Mouse (Mus musculus): ENCODE measurements at regions not wholly inside any gene's neighbourhood (a gene's known extent, or its start where the extent isn't known, plus 50 kb on each side); places are given as distances from the start of the nearest gene placed in this dataset.

- TF ChIP-seq CTCF (conservative IDR thresholded peaks at IDR 0.05 in 1 of 2, IDR thresholded peaks at IDR 0.05 in 1 of 2; ENCODE audit: low read depth in 2 of 2, low read length in 2 of 2) (no peak), MAX (IDR thresholded peaks at IDR 0.05; ENCODE audit: low read length) (no peak), ETS1 (conservative IDR thresholded peaks at IDR 0.05; ENCODE audit: low read depth, low read length) (no peak), ZMIZ1 (IDR thresholded peaks at IDR 0.05; ENCODE audit: low read depth, low read length) (no peak), USF2 (conservative IDR thresholded peaks at IDR 0.05; ENCODE audit: low read depth, low read length) (no peak), MAZ (IDR thresholded peaks at IDR 0.05; ENCODE audit: low read depth, low read length) (no peak), JUN (IDR thresholded peaks at IDR 0.05; ENCODE audit: insufficient read depth, low read depth, low read length) (no peak), RAD21 (IDR thresholded peaks at IDR 0.05; ENCODE audit: low read depth, low read length) (no peak), TCF12 (IDR thresholded peaks at IDR 0.05; ENCODE audit: low read depth, low read length) (no peak), ELF1 (IDR thresholded peaks at IDR 0.05; ENCODE audit: low read depth, low read length) (no peak), EP300 (IDR thresholded peaks at IDR 0.05; ENCODE audit: low read length) (no peak)
- H3K27ac ChIP-seq (ENCODE audit: insufficient read depth, low read depth), result no peak overlapping the region
- in situ Hi-C loops (cut with MboI; ENCODE audit: low pct_ligation_motif_present, low pct_unique_long_range_greater_than_20kb, low sequenced_read_pairs), result no loop called here
- no peak for DNase-seq (ENCODE audit: extremely low read depth)
- H3K9ac ChIP-seq (ENCODE audit: insufficient read depth, low read depth), result no peak overlapping the region
- no peak overlapping the region for H3K4me3 ChIP-seq (replicated peaks in 1 of 3; ENCODE audit: low read depth in 2 of 3, low read length in 2 of 3, poor library complexity in 1 of 3)
- H3K4me2 ChIP-seq (ENCODE audit: insufficient read depth, low read depth, poor library complexity, severe bottlenecking), result no peak overlapping the region
- H3K9me3 ChIP-seq (replicated peaks; ENCODE audit: low read length), result no peaks in the 10 kb centered on the region
- dilution Hi-C loops (cut with MboI; ENCODE audit: extremely low pct_ligation_motif_present, extremely low pct_unique_long_range_greater_than_20kb, low sequenced_read_pairs), result no loop called here
- H3K79me2 ChIP-seq (replicated peaks; ENCODE audit: control insufficient read depth, extremely low read depth, insufficient read depth, poor library complexity, severe bottlenecking), result no peaks in the 10 kb centered on the region
- no peaks in the 10 kb centered on the region for H3K4me1 ChIP-seq (ENCODE audit: control insufficient read depth in 1 of 2, insufficient read depth in 2 of 2)
- peaks cover 92% of the 10 kb centered on the region for H3K27me3 ChIP-seq (replicated peaks)
- no peaks in the 10 kb centered on the region for H3K36me3 ChIP-seq (replicated peaks in 1 of 2; ENCODE audit: control insufficient read depth in 1 of 2, insufficient read depth in 1 of 2, low read length in 1 of 2)
These were observed 62.4 kb upstream of the Ret start for GRCm38 (mm10) chr6:118259881-118260280.

GRCm38 (mm10) chr6:118254871-118255270, 57.4 kb upstream of the Ret start:
- Histone ChIP-seq H3K27me3 (replicated peaks) (peaks cover 94% of the 10 kb centered on the region), H3K4me3 (replicated peaks in 1 of 3; ENCODE audit: low read depth in 2 of 3, low read length in 2 of 3, poor library complexity in 1 of 3) (no peak overlapping the region), H3K9ac (ENCODE audit: insufficient read depth, low read depth) (no peak overlapping the region), H3K4me2 (ENCODE audit: insufficient read depth, low read depth, poor library complexity, severe bottlenecking) (no peak overlapping the region), H3K27ac (ENCODE audit: insufficient read depth, low read depth) (no peak overlapping the region), H3K4me1 (ENCODE audit: control insufficient read depth in 1 of 2, insufficient read depth in 2 of 2) (no peaks in the 10 kb centered on the region), H3K79me2 (replicated peaks; ENCODE audit: control insufficient read depth, extremely low read depth, insufficient read depth, poor library complexity, severe bottlenecking) (no peaks in the 10 kb centered on the region), H3K36me3 (replicated peaks in 1 of 2; ENCODE audit: control insufficient read depth in 1 of 2, insufficient read depth in 1 of 2, low read length in 1 of 2) (no peaks in the 10 kb centered on the region), H3K9me3 (replicated peaks; ENCODE audit: low read length) (no peaks in the 10 kb centered on the region)
- in situ Hi-C loops (cut with MboI; ENCODE audit: low pct_ligation_motif_present, low pct_unique_long_range_greater_than_20kb, low sequenced_read_pairs), result no loop called here
- dilution Hi-C loops (cut with MboI; ENCODE audit: extremely low pct_ligation_motif_present, extremely low pct_unique_long_range_greater_than_20kb, low sequenced_read_pairs), result no loop called here
- TF ChIP-seq ZNF384 (IDR thresholded peaks at IDR 0.05; ENCODE audit: low read depth, low read length) (no peak), UBTF (IDR thresholded peaks at IDR 0.05; ENCODE audit: low read depth, low read length) (no peak), MYC (IDR thresholded peaks at IDR 0.05; ENCODE audit: low read depth, low read length) (no peak), ZC3H11A (IDR thresholded peaks at IDR 0.05; ENCODE audit: low read depth, low read length) (no peak), ETS1 (conservative IDR thresholded peaks at IDR 0.05; ENCODE audit: low read depth, low read length) (no peak), MEF2A (IDR thresholded peaks at IDR 0.05; ENCODE audit: borderline replicate concordance, low read depth, low read length) (no peak), JUND (conservative IDR thresholded peaks at IDR 0.05; ENCODE audit: low read depth, low read length) (no peak), IRF4 (IDR thresholded peaks at IDR 0.05; ENCODE audit: low read depth, low read length) (no peak)
- no peak for DNase-seq (ENCODE audit: extremely low read depth)
